Mouse (Mus musculus) left cerebral cortex, postnatal 36 days (tissue): ENCODE measurements around the gene Zfp287. TPM values are rescaled to one million over a fixed set of nuclear protein-coding genes. Genes with fewer than 3 reads are reported as not detected.

Experiments
- total RNA-seq, 2 experiments: library from RNA; stranded (reverse); gene quantifications; 2 replicates each; pipeline ENCODE4 v1.2.3; 2021

The Zfp287 gene
- total RNA-seq, 2 experiments from 2014 or later: 14.0 to 19.1 TPM

Other genes with a start within 250 kb of the Zfp287 start
- 10 to 100 TPM; 38.7 to 47.9 TPM for gene Cenpv, start 192.6 kb downstream of the Zfp287 start, total RNA-seq
- gene Ubb, start 180.7 kb downstream of the Zfp287 start, total RNA-seq: 1,000 to 10,000 TPM; 1,698 to 1,876 TPM
- 10 to 100 TPM; 17.5 to 19.2 TPM for gene Trpv2, start 157.4 kb downstream of the Zfp287 start, total RNA-seq
- gene Lrrc75a, start 83.4 kb downstream of the Zfp287 start, total RNA-seq: 10 to 100 TPM; 18.7 to 21.8 TPM
- gene Mmgt2, start 83.2 kb downstream of the Zfp287 start, total RNA-seq: 10 to 100 TPM; 20.2 to 27.0 TPM
- gene Gm10428, start 21.2 kb upstream of the Zfp287 start, total RNA-seq: not detected
- gene Zfp286, start 57.6 kb upstream of the Zfp287 start, total RNA-seq: 10 to 100 TPM; 19.8 to 27.2 TPM
- gene Trim16, start 88.3 kb upstream of the Zfp287 start, total RNA-seq: 1 to 10 TPM; 2.3 to 2.4 TPM
- under 1 TPM; 0.39 to 0.74 TPM for gene Fbxw10, start 115.2 kb upstream of the Zfp287 start, total RNA-seq
- 10 to 100 TPM; 29.4 to 29.6 TPM for gene Tvp23b, start 147.6 kb upstream of the Zfp287 start, total RNA-seq
- not detected for gene Cdrt4, start 219.3 kb upstream of the Zfp287 start, total RNA-seq